Mouse (Mus musculus) liver, embryonic 16.5 days (tissue): Measurements from ENCODE around the gene Tjp3. TPM values are rescaled to one million over a fixed set of nuclear protein-coding genes. Genes with fewer than 3 reads are reported as not detected.

Experiments
- ATAC-seq: fragments of 200-750 bp; cut with Nextera tagmentation; 2 replicates; pipeline ENCODE4 v1.8.0; 2017; ENCODE audit warnings: low read depth, mild to moderate bottlenecking, moderate number of reproducible peaks, moderate library complexity
- H3K27ac ChIP-seq: fragments of 300-500 bp; sonication (generic); 2 replicates; pipeline ENCODE4 v1.5.1; 2014; ENCODE audit warnings: mild to moderate bottlenecking, low read length
- H3K27me3 ChIP-seq: fragments of 300-500 bp; sonication (generic); 2 replicates; pipeline ENCODE4 v1.6.1; 2014; ENCODE audit warnings: low read depth, low read length, mixed read lengths; ENCODE audit not compliant: control insufficient read depth, insufficient read depth
- H3K36me3 ChIP-seq: fragments of 300-500 bp; sonication (generic); 2 replicates; pipeline ENCODE4 v1.6.1; 2014; ENCODE audit warnings: mild to moderate bottlenecking; ENCODE audit not compliant: control insufficient read depth, insufficient read depth
- H3K4me1 ChIP-seq: fragments of 300-500 bp; sonication (generic); 2 replicates; pipeline ENCODE4 v1.6.1; 2014; ENCODE audit warnings: low read depth, low read length, mixed read lengths; ENCODE audit not compliant: control insufficient read depth
- H3K4me2 ChIP-seq: fragments of 300-500 bp; sonication (generic); 2 replicates; pipeline ENCODE4 v1.6.1; 2014; ENCODE audit warnings: low read depth, low read length, mixed read lengths
- H3K4me3 ChIP-seq: fragments of 300-500 bp; sonication (generic); 2 replicates; pipeline ENCODE4 v1.5.1; 2014; ENCODE audit warnings: low read depth, mild to moderate bottlenecking, low read length
- H3K9ac ChIP-seq: fragments of 300-500 bp; sonication (generic); 2 replicates; pipeline ENCODE4 v1.6.1; 2014; ENCODE audit warnings: low read depth, low read length
- H3K9me3 ChIP-seq: fragments of 300-500 bp; sonication (generic); replicated peaks from 2 replicates; pipeline ENCODE4 v1.6.1; 2016; ENCODE audit warnings: low read length; ENCODE audit not compliant: control insufficient read depth
- WGBS: fragments of 180-500 bp; shearing (Covaris S2); extraction: QIAGEN DNeasy Blood & Tissue Kit; methylation state at CpG from one replicate; pipeline ENCODE4 v1.1.7; 2014; ENCODE audit not compliant: insufficient replicate concordance; 5-methylcytosine and 5-hydroxymethylcytosine counted together
- polyA plus RNA-seq: library from polyadenylated mRNA; unstranded; fragments of >200 nt; fragmentation: Nextera tagmentation; extraction: Ambion mirVana; gene quantifications from 2 replicates; pipeline ENCODE4 v1.2.1, GENCODE M21; 2015

Gene Tjp3
- polyA plus RNA-seq, result 0.82 and 1.4 TPM in 2 replicates

DNA sequence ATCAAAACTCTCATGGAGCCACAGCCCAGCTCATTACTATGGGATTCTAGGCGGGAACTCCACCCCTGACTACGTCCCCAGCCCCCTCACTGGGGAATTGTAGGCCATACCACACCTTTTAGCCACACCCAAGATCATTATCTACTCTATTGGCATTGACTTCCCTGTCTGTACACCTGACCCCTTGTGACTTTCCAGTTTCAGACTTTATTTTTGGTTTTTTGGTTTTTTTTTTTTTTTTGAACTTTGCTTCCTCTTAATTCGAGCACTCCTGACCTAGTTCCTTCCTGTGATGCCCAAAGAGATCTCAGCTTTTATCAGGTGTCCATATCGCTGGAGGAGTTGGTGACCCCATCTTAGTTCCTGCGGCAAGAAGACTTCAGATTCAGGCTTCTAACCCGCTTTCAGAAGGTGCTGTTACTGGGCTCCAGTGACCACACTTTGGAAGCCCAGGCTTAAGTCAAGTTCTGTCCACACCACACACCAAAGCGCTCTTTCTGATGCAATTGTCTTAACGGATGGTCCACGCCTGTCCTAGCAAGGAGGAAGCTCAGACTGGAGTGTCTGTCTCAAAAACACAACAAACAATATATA, at the start of gene Tjp3:
Gene Tjp3 (minus strand): TSS at position 71 of the 594 bp plus-strand sequence.
- no peaks in the 10 kb centered on the region for H3K36me3 ChIP-seq
- 0 out of 2 replicates have a peak within 1 kb of the TSS, but pooled peaks have one; percentile 18 for H3K4me3 ChIP-seq
- H3K4me2 ChIP-seq, result peak within 1 kb of the TSS; percentile 29; the same call in 1 of the 2 replicates
- peak within 1 kb of the TSS; percentile 63 for H3K27ac ChIP-seq
- no peaks in the 10 kb centered on the region for H3K9me3 ChIP-seq
- no peaks in the 10 kb centered on the region; the same call in 1 of the 2 replicates for H3K27me3 ChIP-seq
- peaks cover 65% of the 10 kb centered on the region for H3K4me1 ChIP-seq
- no peak within 1 kb of the TSS for H3K9ac ChIP-seq
- WGBS, result 44% methylated on average over 9 of the region's 9 CpGs
- ATAC-seq, result no peak

DNA sequence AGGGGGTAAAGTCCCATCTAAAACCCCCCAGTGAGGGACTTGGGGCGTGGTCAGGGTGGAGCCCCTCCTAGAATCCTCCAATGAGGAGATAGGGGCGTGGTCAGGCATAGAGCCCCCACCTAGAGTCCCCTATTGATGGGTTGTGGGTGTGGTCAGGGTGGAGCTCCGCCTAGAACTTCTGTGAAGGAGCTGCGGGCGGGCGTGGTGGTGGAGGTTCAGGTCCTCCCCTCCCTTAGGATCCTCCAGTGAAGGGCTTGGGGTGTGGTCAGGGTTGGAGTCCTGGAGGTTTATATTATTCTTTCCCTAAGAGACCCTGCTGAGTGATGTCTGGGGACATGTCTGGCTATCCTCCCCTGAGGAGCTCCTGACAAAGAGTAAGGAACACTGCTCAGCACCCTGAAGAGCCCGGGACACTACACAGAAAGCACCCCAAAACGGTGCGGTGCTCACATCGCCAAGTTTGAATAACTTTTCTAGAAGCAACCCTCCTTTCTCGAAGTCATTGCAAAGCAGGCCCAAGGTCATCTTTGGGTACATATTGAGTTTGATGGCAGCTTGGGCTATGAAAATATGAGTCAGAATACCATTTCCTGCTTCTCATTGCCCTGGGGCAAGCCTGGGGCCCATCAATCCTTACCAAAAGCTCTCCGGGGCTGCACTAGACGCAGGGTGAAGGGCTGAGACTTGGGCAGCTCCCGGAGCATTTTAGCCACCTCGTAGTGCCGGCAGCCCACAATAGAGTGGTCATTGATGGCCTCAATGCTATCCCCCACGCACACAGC, 49.4 kb upstream of the Tjp3 start:
- H3K4me2 ChIP-seq, result no peak overlapping the region
- peaks cover 20% of the 10 kb centered on the region for H3K4me1 ChIP-seq
- H3K9me3 ChIP-seq, result no peaks in the 10 kb centered on the region
- peaks cover 49% of the 10 kb centered on the region for H3K27me3 ChIP-seq
- no peak overlapping the region for H3K4me3 ChIP-seq
- no peak overlapping the region for H3K27ac ChIP-seq
- no peaks in the 10 kb centered on the region for H3K36me3 ChIP-seq
- 0 out of 2 replicates have a peak, but pooled peaks have one; percentile 36 for ATAC-seq
- no peak overlapping the region for H3K9ac ChIP-seq
- WGBS, result 41% methylated on average over 17 of the region's 17 CpGs

DNA sequence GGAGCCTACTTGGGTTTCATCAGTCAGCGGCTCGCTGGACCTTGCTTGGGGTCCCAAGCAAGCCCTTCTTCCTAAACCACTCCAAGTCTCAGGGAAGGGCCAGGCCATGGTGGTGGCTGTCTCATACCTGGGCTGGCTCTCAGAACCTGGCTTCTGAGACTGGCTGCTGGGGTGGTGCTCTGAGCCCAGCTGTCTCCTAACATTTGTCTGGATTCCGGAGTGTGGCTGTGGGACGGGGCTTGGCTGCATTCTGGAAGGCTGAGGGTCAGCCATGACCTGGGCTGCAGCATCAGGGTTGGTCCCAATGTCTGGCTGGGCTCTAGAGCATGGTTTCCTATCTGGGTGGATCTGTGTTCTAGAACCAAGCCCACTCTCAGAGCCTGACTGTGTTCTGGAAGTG, 45.2 kb upstream of the Tjp3 start:
- H3K4me1 ChIP-seq, result peaks cover 14% of the 10 kb centered on the region
- no peak overlapping the region for H3K4me3 ChIP-seq
- H3K27me3 ChIP-seq, result peaks cover 12% of the 10 kb centered on the region
- WGBS, result 75% methylated on average over 4 of the region's 4 CpGs
- ATAC-seq, result no peak
- no peak overlapping the region for H3K27ac ChIP-seq
- H3K36me3 ChIP-seq, result no peaks in the 10 kb centered on the region
- H3K9ac ChIP-seq, result no peak overlapping the region
- H3K9me3 ChIP-seq, result no peaks in the 10 kb centered on the region
- H3K4me2 ChIP-seq, result no peak overlapping the region

DNA sequence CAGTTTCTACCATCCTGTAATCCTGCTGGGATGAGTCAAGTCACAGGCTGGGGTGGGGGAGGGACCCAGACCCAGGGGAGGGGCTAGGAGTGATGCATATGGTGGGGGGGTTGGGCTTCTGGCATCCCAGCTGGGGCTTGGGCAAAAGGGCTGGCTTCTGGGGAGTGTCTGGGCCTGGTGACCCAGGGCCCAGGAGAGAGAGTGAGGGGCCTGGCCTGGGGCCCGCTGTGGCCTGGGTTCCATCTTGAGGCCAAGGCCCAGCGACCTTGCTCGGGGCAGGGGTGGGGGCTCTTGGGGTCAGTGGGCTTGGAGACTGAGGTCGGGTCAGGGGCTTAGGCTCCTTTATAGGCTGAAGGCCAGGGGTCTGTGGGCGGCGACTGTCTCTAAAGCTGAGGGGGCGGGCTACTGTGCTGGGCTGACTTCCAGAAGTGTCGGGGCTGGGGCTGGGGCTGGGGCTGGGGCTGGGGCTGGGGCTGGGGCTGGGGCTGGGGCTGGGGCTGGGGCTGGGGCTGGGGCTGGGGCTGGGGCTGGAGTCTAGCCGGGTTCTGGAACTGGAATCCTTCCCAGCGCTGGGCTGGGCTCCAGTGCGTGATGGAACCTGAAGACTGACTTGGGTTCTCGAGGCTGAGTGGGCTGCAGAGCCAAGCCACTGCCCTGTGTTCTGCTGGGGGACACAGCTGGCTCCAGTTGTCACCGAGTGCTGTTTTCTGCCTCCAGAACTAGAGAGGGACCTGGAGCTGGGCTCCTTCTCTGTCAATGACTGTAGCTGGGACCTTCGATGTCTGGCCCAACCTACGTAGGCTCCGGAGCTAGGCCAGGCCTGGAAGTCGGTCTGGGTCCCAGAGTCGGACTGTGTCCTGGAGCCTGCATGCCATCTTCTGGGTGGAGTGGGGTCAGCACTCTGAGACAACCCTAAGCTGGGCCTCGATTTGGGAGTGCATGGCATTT, 44.3 kb upstream of the Tjp3 start:
- H3K9me3 ChIP-seq, result no peaks in the 10 kb centered on the region
- H3K27ac ChIP-seq, result no peak overlapping the region
- peaks cover 6% of the 10 kb centered on the region for H3K4me1 ChIP-seq
- H3K4me2 ChIP-seq, result no peak overlapping the region
- peaks cover 8% of the 10 kb centered on the region; the same call in 1 of the 2 replicates for H3K27me3 ChIP-seq
- H3K9ac ChIP-seq, result no peak overlapping the region
- no peaks in the 10 kb centered on the region for H3K36me3 ChIP-seq
- H3K4me3 ChIP-seq, result no peak overlapping the region
- 64% methylated on average over 19 of the region's 19 CpGs for WGBS
- ATAC-seq, result no peak

DNA sequence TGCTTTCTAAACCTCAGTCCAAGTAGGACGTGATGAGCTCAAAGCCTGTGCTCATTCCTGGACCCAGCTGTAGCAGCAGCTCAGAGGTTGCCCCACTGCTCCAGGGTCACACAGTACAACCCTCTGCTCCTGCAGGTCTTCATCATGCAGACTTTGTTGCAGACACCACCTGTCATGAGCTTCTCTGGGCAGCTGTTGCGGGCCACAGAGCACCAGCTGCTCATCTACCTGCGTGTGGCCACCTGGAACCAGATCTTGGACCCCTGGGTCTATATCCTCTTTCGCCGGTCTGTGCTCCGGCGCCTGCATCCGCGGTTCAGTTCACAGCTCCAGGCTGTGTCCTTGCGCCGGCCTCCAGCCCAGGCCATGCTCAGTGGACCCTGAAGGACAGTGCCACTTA, 42.9 kb upstream of the Tjp3 start:
- no peak overlapping the region for H3K9ac ChIP-seq
- H3K4me3 ChIP-seq, result no peak overlapping the region
- WGBS, result 74% methylated on average over 11 of the region's 11 CpGs
- H3K27ac ChIP-seq, result no peak overlapping the region
- ATAC-seq, result no peak
- no peaks in the 10 kb centered on the region for H3K4me1 ChIP-seq
- no peak overlapping the region for H3K4me2 ChIP-seq
- no peaks in the 10 kb centered on the region for H3K9me3 ChIP-seq
- peaks cover 8% of the 10 kb centered on the region; the same call in 1 of the 2 replicates for H3K27me3 ChIP-seq
- H3K36me3 ChIP-seq, result no peaks in the 10 kb centered on the region

DNA sequence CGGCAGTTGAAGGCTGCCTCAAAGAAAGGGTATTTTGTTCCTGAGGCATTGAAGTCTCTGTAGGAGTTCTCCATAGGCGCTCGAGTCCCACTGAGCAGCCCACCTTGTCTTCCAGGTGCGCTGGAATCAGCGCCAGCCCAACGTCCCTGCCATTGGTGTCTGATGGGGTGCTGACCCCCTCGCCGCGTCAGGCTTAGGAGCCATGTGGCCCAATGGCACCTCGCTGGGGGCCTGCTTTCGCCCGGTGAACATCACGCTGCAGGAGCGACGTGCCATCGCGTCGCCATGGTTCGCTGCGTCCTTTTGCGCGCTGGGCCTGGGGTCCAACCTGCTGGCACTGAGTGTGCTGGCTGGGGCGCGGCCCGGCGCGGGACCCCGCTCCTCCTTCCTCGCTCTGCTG, 40.9 kb upstream of the Tjp3 start:
- Histone ChIP-seq H3K9ac (no peak overlapping the region), H3K36me3 (no peaks in the 10 kb centered on the region), H3K27me3 (peaks cover 4% of the 10 kb centered on the region; the same call in 1 of the 2 replicates), H3K27ac (no peak overlapping the region), H3K4me2 (no peak overlapping the region), H3K9me3 (no peaks in the 10 kb centered on the region), H3K4me1 (peaks cover 5% of the 10 kb centered on the region), H3K4me3 (no peak overlapping the region)
- no peak for ATAC-seq
- 64% methylated on average over 29 of the region's 29 CpGs for WGBS

DNA sequence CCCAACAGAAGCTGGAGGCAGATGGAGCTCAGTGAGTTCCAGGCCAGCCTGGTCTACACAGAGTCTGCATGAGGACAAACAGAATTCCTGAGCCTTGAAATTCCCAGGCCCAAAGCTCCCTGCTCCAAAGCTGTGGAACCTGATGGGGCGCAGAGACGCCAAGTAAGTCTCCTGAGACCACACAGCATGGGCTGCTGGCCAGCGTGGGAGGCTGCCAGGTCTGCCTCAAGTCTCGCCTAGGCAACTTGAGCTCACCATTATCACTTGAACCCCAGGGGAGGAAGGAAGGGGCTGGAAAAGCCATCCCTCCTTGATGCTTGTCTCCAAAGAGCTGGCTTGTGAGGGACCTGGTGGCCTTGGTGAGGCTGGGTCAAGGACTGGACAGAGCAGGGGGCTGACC, 38.6 kb upstream of the Tjp3 start:
- Histone ChIP-seq H3K27ac (peak overlapping the region; percentile 56), H3K4me1 (peaks cover 8% of the 10 kb centered on the region), H3K9me3 (no peaks in the 10 kb centered on the region), H3K9ac (no peak overlapping the region), H3K4me3 (no peak overlapping the region), H3K4me2 (0 out of 2 replicates have a peak overlapping the region, but pooled peaks have one; percentile 5), H3K27me3 (peaks cover 4% of the 10 kb centered on the region; the same call in 1 of the 2 replicates), H3K36me3 (peaks cover 22% of the 10 kb centered on the region)
- WGBS, result 54% methylated on average over 4 of the region's 4 CpGs
- ATAC-seq, result no peak

- H3K9ac ChIP-seq, result no peak overlapping the region
- peaks cover 8% of the 10 kb centered on the region for H3K4me1 ChIP-seq
- no peak for ATAC-seq
- H3K4me2 ChIP-seq, result 0 out of 2 replicates have a peak overlapping the region, but pooled peaks have one; percentile 5
- peak overlapping the region; percentile 56; the same call in 1 of the 2 replicates for H3K27ac ChIP-seq
- peaks cover 4% of the 10 kb centered on the region; the same call in 1 of the 2 replicates for H3K27me3 ChIP-seq
- WGBS, result 52% methylated on average over 10 of the region's 10 CpGs
- no peaks in the 10 kb centered on the region for H3K9me3 ChIP-seq
- peaks cover 28% of the 10 kb centered on the region for H3K36me3 ChIP-seq
- H3K4me3 ChIP-seq, result no peak overlapping the region
Observed at GRCm38 (mm10) chr10:81329194-81329975, 38.0 kb upstream of the Tjp3 start.
